Mouse (Mus musculus): Measurements from ENCODE around the gene Faah.

GRCm38 (mm10) chr4:115989382-115989781, 28.3 kb downstream of the Faah start:
- TF ChIP-seq EP300 (IDR thresholded peaks at IDR 0.05), result no peak
- TF ChIP-seq CTCF (IDR thresholded peaks at IDR 0.05), result no peak
